Mouse (Mus musculus) small intestine, adult 2 months (tissue): ENCODE measurements at regions not wholly inside any gene's neighbourhood (a gene's known extent, or its start where the extent isn't known, plus 50 kb on each side); places are given as distances from the start of the nearest gene placed in this dataset.

ENCODE experiments used
- H3K27ac ChIP-seq: fragments of 200-500 bp; 2 replicates; pipeline ENCODE4 v1.5.1; 2012; ENCODE audit warnings: low read depth, low read length, control low read depth, inconsistent platforms; ENCODE audit not compliant: insufficient read depth
- H3K27me3 ChIP-seq: fragments of 200-500 bp; 2 replicates; pipeline ENCODE4 v1.6.1; 2012; ENCODE audit warnings: mild to moderate bottlenecking, moderate library complexity, low read length, inconsistent platforms; ENCODE audit not compliant: control insufficient read depth, insufficient read depth
- H3K36me3 ChIP-seq: fragments of 200-500 bp; 2 replicates; pipeline ENCODE4 v1.6.1; 2012; ENCODE audit warnings: mild to moderate bottlenecking, low read length, control low read depth, inconsistent platforms; ENCODE audit not compliant: control insufficient read depth, insufficient read depth
- H3K4me1 ChIP-seq: fragments of 200-500 bp; 2 replicates; pipeline ENCODE4 v1.6.1; 2012; ENCODE audit warnings: low read length, inconsistent platforms, mixed read lengths; ENCODE audit not compliant: control insufficient read depth, insufficient read depth, insufficient read length
- H3K4me3 ChIP-seq: fragments of 200-500 bp; 2 replicates; pipeline ENCODE4 v1.5.1; 2012; ENCODE audit warnings: low read depth, mild to moderate bottlenecking, control low read depth, inconsistent platforms, low read length, moderate library complexity
- CTCF ChIP-seq: fragments of 200-500 bp; IDR thresholded peaks from 2 replicates; pipeline ENCODE4 v1.5.1; 2012; ENCODE audit warnings: low read depth, mild to moderate bottlenecking, control low read depth, inconsistent platforms, low read length, moderate library complexity, mixed read lengths; ENCODE audit not compliant: insufficient replicate concordance, insufficient read length; ENCODE audit errors: extremely low read depth
- POLR2A ChIP-seq: fragments of 200-500 bp; IDR thresholded peaks from 2 replicates; pipeline ENCODE4 v1.6.1; 2012; ENCODE audit warnings: low read depth, mild to moderate bottlenecking, control low read depth, inconsistent platforms, low read length, moderate library complexity
- WGBS: fragments of 180-500 bp; shearing (Covaris S2); methylation state at CpG from one replicate; pipeline ENCODE4 v1.1.7; 2018; 5-methylcytosine and 5-hydroxymethylcytosine counted together

DNA sequence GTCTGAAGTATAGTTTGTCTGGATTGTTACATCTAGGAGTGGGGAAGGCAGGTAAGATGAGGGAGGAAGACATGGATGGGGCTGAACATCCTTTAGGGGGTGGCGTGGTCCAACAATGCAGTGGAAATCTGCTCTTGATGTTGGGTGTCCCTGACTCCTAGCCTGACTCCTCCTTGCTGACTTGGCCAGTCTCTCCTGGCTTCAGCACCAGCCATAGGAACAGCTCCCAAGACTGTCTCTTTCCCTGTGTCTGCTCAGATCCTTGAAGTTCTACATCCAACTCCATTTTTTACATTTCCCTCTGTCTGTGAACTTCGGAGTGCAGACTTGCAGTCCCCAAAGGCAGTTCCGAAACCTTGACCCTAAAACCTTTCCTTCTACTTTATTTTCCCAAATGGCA lies 436.8 kb downstream of the Cdh26 start:
- H3K27me3 ChIP-seq: no peaks in the 10 kb centered on the region
- WGBS: 67% methylated on average over 3 of the region's 3 CpGs
- H3K36me3 ChIP-seq: no peaks in the 10 kb centered on the region
- no peaks in the 10 kb centered on the region for H3K4me1 ChIP-seq
- no peak for TF ChIP-seq POLR2A
- no peak for TF ChIP-seq CTCF
- no peak overlapping the region for H3K4me3 ChIP-seq
- no peak overlapping the region for H3K27ac ChIP-seq

GRCm38 (mm10) chr2:178869160-178869559 lies 438.8 kb downstream of the Cdh26 start:
- Histone ChIP-seq H3K4me3 (no peak overlapping the region), H3K36me3 (no peaks in the 10 kb centered on the region), H3K27ac (no peak overlapping the region), H3K27me3 (no peaks in the 10 kb centered on the region), H3K4me1 (no peaks in the 10 kb centered on the region)
- no peak for TF ChIP-seq CTCF
- no peak for TF ChIP-seq POLR2A
- WGBS: 73% methylated on average over 3 of the region's 3 CpGs

DNA sequence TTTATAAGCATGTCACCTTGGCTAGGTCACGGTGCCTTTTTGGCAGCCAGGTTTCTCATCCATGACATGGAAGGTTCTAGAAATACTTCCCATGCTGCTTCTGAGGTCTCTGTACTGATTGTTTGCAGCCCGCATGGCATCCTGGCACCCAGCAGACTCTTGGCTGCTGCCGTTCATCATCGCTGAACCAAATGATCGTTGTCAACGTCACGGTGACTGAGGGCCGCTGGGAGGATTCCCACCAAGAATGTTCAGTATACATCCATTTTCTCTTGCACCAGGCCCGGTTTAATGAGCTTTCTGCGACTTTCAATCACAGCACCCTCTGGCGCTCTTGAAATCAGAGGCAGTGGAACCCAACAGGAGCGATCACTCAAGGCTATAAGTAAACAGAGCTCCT lies 448.1 kb downstream of the Cdh26 start:
- H3K4me3 ChIP-seq: no peak overlapping the region
- H3K27me3 ChIP-seq: no peaks in the 10 kb centered on the region
- WGBS: 89% methylated on average over 12 of the region's 12 CpGs
- H3K27ac ChIP-seq: no peak overlapping the region
- no peaks in the 10 kb centered on the region for H3K4me1 ChIP-seq
- TF ChIP-seq POLR2A (no peak), CTCF (no peak)
- no peaks in the 10 kb centered on the region for H3K36me3 ChIP-seq

DNA sequence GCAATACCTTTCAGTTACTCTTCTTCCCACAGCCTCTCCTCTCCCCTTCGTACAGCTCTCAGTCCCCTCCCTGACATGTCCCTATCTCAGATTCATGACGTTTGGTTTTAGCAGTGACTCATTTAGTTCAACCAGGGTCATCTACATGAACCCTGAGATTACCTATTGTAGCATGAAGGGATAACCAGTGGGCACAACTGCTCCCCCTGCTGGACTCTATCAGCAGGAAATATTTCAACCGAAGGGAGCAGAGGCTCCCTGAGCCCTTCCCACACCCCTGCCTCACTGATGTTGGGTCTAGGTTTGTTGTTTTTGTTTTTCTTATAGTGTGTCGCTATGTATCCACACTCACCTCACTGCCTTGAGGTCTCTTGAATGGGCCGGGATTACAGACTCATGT lies 455.4 kb downstream of the Cdh26 start:
- Histone ChIP-seq H3K27ac (no peak overlapping the region), H3K27me3 (no peaks in the 10 kb centered on the region), H3K4me1 (peaks cover 2% of the 10 kb centered on the region; the same call in 1 of the 2 replicates), H3K4me3 (no peak overlapping the region), H3K36me3 (no peaks in the 10 kb centered on the region)
- WGBS: 53% methylated on average over 5 of the region's 5 CpGs
- TF ChIP-seq POLR2A (no peak), CTCF (peak; percentile 41; the same call in 1 of the 2 replicates)

GRCm38 (mm10) chr2:178888704-178889103 lies 458.4 kb downstream of the Cdh26 start:
- TF ChIP-seq POLR2A: no peak
- TF ChIP-seq CTCF: no peak
- no peak overlapping the region for H3K4me3 ChIP-seq
- H3K4me1 ChIP-seq: peaks cover 2% of the 10 kb centered on the region; the same call in 1 of the 2 replicates
- 13% methylated on average over 6 of the region's 6 CpGs for WGBS
- H3K27me3 ChIP-seq: no peaks in the 10 kb centered on the region
- H3K27ac ChIP-seq: no peak overlapping the region
- H3K36me3 ChIP-seq: no peaks in the 10 kb centered on the region

- WGBS: 28% methylated on average over 5 of the region's 5 CpGs
- Histone ChIP-seq H3K27ac (no peak overlapping the region), H3K4me1 (no peaks in the 10 kb centered on the region), H3K36me3 (no peaks in the 10 kb centered on the region), H3K27me3 (no peaks in the 10 kb centered on the region), H3K4me3 (no peak overlapping the region)
- TF ChIP-seq POLR2A: no peak
Measured at GRCm38 (mm10) chr2:178902397-178902796, 472.1 kb downstream of the Cdh26 start.

GRCm38 (mm10) chr2:178909325-178909724 lies 479.0 kb downstream of the Cdh26 start:
- H3K4me1 ChIP-seq: no peaks in the 10 kb centered on the region
- TF ChIP-seq CTCF: no peak
- no peak for TF ChIP-seq POLR2A
- H3K4me3 ChIP-seq: no peak overlapping the region
- 75% methylated on average over 7 of the region's 7 CpGs for WGBS
- no peak overlapping the region for H3K27ac ChIP-seq
- no peaks in the 10 kb centered on the region; the same call in 1 of the 2 replicates for H3K27me3 ChIP-seq
- H3K36me3 ChIP-seq: no peaks in the 10 kb centered on the region

GRCm38 (mm10) chr2:178911646-178912045 lies 481.3 kb downstream of the Cdh26 start:
- WGBS: 54% methylated on average over 3 of the region's 3 CpGs
- no peaks in the 10 kb centered on the region; the same call in 1 of the 2 replicates for H3K27me3 ChIP-seq
- H3K4me1 ChIP-seq: no peaks in the 10 kb centered on the region
- no peak overlapping the region for H3K27ac ChIP-seq
- TF ChIP-seq POLR2A (no peak), CTCF (no peak)
- H3K4me3 ChIP-seq: no peak overlapping the region
- H3K36me3 ChIP-seq: no peaks in the 10 kb centered on the region
